Mouse (Mus musculus): ENCODE data around the gene Cdkl2.

Cdkl2 gene

DNA sequence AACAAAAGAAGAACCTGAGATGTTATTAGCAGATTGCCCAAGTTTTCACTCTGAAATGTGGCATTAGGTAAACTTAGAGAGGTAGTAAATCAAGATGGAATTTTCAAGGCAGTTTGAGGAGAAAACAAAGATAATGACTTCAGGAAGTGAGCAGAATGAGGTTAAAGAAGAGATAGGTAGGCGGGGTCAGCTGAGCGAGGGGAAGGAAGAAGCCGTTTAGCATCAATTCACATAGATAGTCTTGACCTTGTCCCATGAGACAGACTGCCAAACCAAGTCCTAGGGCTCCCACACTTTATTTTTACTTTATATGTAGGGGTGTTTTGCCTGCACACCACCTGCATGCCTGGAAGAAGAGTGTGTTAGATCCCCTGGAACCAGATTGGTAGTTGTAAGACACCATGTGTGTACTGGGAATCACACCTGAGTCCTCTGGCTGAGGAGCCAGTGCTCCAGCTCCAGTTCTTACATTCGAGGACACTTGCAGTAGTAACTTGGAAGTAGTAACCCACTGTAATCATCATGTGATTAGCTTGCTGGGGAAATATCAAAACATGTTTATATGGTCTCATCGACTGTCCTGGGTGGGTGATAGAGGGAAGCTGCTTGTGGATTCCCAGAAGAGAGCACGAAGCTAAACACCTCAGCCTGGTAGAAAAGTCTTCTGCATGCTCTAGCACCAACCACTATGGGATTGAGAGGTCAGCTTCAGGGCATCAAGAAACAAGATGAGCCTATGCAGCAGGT, 52.3 kb downstream of the Cdkl2 start:
- no peak for DNase-seq

DNA sequence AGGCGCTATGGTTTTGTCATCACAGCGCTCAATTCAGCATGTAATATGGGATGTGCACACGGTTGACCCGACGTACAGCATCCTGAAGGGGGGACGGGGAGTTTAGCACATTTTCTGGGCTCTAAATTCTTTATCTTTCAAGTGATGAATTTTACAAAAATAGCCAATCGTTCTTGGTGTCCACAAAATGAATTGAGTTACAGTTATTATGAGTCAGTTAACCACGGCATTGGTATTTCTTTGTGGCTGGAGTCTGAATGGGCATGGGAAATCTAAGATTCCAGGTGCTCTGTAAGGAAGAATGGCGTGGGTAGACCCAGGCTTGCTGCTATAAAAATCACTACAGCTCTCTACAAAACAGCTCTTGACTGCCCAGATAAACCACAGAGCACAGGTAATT, 54.4 kb downstream of the Cdkl2 start:
- no peak for DNase-seq

DNA sequence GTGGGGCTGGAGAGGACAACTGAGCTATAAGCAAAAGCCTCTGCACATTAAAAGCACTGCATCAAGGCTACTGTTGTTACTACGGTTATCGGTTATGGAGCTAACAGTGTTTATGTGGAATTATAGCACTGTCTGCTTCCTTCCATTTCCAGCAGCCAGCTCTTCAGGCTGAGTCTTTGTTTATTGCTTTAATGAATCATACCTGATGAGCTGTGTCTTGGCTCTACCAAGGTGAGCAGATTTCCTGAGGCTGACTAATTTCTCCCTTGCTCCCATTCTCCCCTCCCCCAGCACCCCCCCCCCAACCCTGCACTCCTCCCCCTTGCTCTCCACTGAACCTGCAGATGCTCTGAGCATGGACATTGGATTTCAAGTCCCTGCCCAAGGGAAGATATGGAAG, 55.9 kb downstream of the Cdkl2 start:
- DNase-seq = no peak

DNA sequence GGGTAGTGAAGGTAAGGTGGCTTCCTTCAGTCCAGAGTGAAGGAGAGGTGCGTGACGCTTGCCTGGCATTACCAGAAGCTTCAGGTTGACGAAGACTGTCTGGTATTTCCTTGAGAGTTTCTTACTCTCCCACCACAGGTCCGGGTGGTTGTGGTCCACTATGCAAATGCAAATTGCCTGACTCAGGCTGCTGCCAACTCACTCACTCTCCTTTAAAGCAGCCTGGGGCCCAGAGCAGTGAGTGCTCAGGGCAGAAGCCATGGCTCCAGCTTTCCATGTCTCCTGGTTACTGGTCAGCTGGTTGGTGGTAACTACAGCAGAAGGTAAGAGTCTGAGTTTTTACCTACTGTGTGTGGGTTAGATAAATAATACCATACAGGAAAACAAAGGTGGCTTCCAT, 56.4 kb downstream of the Cdkl2 start, which contains the start of gene Odaph:
Gene Odaph, plus strand, starts transcription at position 240 of the 400 bp plus-strand sequence.
- DNase-seq = no peak

DNA sequence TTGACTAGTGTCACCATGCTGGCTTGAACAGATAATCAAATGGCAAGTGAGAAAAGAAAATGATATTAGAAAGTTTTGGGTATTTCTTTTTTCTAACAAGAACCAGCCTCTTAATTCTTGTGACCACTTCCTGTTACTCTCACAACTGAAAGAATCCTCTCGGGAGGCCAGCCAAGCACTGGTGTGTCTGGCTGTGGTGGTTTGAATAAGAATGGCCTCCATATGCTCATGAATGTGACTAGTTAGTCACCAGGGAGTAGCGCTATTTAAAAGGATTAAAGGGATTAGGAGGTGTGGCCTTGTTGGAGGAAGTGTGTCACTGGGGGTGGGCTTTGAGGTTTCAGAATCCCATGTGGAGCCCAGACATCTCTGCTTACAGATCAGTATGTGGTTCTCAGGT, 58.0 kb downstream of the Cdkl2 start:
- DNase-seq = no peak

DNA sequence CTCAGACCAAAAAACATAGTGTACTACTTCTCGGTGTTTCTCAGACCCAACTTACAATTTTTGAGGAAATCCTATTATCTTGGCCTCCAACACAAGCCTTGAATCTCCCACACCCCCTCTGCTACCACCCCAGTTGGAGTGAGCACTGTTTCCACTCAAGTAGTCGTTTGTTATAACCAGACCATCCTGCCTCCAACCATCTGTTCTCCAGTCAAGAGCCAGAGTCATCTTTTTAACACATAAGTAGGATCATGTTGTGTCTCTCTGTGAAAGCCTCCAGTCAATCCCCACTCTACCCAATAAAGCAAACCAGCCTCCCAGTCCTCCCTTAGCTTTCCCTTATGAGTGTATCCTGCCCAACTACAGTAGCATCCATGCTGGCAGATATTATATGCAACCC, 60.2 kb downstream of the Cdkl2 start:
- no peak for DNase-seq

DNA sequence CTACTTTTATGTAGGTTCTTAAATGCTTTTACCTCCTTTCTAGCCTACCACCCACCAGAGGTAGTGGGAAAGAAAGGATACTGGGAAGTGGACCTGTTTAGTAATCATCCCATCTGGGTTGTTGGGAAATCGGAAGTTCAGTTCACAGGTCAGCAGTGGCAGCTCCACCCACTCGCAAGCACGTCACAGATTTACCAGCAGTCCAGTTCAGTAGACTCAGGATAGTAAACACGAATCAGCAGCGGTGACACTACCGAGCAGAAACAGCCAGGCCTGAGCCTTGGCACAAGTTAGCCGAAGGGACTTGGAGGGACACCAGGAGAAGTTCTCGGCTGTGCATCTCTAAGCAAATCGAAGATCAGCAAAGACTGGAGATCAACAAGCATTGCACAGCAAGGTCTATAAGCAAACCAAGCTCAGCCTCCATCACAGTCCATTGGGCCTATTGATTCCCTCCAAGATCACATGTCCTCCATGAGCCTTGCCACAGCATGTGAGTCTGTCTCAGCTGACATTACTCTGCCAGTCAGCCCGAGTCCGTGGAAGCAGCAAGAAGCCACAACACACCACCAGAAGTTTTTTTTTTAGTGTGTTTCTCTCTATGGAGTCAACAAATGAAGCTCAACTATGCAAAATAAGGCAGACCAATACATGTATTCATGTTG, 62.4 kb downstream of the Cdkl2 start:
- no peak for DNase-seq

DNA sequence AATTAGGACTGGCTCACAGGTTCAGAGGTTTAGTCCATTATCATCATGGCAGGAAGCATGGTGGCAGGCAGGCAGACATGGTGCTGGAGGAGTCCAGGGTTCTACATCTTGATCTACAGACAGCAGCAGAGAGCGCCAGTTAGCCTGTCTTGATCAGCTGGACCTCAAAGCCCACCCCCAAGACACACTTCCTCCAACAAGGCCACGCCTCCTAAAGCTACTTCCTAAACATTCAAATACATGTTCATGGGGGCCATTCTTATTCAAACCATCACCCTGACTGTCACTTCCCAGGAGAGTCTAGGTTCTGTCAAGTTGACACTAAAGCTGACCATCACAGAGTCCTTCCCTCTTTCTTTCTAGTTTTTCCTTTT, 66.3 kb downstream of the Cdkl2 start:
- no peak for DNase-seq

DNA sequence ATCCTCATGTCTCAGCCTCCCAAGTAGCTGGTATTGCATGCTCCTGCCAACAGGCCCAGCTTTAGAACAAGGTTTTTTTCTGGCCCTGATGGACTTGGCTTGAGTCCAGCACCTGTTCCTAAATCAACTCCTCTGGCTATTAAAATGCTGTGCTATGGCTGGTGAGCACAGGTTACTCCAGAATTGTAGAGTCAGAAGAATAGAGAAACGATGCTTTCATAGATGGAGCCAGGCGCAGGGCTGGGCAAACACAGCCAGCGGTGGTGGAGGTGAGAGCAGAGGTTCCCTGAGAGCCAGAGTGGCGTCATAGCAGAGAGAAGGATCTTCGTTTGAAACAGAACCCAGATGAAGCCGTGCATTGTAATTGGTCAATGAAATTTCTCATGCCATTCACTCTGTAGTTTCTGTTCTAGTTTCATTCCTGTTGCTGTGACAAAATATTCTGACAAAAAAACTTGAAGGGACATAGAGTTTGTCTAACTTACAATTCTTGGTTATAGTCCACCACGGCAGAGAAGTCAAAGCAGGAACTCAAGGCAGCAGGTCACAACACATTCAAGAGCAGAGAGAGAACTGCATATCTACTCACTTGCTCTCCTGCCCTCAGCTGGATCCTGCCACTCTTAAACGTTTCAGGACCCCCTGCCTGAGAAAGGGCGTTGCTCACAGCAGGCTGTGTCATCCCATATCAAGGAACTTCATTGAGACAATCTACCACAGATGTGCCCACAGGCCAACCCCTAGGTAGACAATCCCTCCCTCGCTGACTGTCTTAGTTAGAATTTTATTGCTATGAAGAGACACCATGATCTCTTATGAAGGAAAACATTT, 66.9 kb downstream of the Cdkl2 start:
- DNase-seq = no peak

DNA sequence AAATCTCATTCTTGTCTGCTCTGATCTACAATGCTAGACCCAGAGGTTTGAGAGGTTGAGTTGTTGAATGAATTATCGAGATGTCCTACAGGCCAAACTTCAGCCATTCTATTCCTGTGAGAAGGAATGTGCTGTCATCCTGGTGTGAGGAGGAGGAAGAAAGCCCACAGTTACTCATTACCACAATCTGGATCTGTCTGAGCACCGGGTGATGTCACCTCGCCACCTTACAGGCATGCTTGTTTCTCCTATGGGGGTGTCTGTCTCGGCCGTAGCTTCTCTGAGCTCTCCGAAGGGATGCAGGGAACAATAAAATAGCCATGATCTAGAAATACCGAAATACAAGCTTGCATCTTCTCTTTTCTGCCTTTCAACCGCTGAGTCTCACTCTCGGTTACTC, 67.9 kb downstream of the Cdkl2 start:
- no peak for DNase-seq

DNA sequence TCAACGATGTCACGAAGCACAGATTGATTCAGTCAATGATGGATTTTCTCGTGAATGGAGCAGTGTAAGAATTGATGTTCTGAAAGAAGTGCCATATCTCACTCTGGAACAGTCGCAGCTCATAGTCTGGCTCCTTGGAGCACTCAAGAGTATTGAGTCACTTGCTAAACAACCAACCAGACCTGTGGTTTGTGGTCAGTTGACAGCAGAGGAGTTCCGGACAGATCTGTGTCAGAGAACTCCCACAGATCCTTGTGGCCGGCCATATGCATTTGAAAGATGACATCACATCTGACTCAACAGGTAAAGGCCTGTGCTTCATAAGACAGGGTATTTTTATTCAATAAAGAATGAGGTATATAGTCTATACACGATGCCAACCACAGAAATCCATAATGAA, 69.7 kb downstream of the Cdkl2 start:
- no peak for DNase-seq

DNA sequence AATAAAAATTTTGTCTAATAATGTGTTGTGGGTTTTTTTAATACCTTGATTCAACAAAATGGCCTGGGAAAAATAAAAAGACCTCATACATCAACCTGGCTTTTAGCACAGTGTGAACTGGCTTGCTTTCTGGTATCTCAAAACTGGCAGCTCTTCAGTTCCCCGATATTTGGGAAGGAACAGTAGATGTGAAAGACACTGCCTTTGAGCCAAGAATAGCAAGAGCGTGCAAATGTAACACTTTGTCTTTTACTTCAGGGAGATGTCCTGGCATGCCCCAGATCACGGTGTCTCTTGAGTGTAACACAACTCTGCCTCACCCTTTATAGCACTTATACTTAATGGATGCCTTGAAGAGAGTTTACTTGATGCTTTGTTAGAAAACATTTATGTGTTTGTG, 71.6 kb downstream of the Cdkl2 start:
- DNase-seq = no peak

DNA sequence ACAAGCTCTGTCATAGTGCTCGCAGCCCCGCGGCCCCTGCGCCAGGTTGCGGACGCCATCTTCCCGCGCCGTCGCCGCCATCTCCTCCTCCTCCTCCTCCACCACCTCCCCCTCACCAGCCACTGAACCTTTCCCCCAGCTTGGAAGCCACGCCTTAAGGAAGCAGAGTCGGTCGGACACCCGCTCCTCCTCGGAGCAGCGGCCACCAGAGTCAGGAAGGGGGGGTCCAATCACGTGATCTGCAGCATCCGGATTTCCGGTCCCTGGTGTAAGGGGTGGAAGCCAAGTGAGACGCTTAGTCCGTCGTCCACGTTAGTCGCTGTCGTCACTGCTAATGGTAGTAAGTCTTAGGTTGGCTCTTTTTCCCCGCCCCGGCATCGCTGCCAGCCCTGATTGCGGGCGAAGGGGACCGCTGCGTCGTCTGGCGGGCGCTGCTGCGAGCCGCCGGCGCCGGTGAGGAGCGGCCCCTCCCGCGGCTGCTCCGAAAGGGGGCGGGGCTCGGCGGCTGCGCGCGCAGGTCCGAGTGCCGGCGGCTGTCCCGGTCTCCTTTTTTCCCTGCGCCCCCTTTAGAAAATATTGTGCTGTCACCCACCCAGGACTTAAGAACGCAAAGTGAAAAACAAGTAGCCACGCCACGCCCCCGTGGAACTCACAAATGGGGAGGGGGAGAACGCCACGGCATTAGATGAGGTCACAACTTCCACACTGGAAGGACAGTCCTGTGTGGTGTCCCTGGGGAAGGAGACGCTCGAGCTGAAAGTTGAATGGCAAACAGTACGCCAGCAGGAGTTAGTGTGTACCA, 80.8 kb downstream of the Cdkl2 start, which contains the start of gene Rchy1:
Gene Rchy1, minus strand, starts transcription at position 430 of the 802 bp plus-strand sequence.
- DNase-seq = peak; percentile 97

DNA sequence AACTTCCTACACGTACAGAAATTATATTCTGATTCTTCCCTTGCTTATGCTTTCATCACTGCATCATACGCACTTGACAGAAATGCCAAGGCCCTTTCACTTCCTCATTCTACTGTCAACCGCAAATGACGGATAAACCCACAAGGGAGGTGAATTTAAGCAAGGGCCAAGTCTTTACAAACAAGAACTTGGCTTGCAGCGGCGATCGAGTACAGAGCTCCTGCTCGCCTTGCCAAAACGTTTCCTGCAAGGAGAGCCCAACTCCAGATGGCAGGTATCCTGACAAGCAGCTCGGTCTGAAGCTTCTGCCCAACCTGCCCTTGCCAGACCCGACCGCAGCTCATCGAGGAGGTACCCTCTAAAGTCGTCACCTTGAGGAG, 81.4 kb downstream of the Cdkl2 start:
- no peak for DNase-seq

DNA sequence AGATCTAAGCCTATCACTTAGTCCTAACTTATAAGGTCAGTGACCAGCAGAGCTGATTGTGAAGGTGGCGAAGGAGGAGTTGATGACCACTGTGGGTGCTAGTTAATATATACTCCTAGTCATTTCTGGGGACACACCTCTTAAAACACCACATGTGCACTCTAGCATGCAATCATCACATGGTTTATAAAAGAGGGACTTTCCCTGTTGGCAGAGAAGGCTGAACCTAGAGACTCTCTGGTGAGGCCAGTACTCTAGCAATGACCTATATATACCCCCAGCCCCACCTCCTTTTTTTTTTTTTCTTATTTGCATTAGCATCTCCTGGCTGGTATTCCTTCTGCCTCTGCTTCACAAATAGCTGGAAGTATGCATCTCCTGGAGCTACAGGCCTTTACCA, 82.3 kb downstream of the Cdkl2 start:
- no peak for DNase-seq

DNA sequence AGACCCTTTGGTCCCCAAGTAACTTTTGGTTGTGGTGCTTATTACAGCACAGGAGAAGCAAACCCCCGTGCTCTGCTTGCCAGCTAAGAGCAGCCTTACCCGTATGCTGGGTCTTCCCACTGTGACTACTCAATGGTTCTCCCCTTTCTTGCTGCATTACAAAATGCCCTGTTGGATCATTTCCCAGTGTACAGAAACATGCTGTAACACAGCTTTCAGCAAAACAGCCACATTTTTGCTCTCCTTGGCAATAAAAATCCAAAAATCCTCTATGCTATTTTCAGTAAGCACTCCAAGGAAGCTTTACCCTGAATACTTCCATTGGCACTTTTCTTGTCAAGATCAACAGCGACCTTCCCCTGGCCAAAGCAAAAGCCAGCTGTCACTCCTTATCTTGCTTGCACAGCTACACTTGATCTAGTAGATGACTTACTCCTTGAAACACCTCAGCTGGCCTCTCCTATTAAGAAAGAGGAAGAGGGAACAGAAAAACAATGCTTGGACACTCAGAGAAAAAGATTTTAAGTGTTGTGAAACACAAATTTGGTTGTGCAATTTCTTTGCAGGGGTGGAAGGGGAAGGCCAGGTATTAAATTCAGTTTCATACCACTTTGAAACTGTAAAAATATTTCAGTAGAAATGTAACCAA, 83.0 kb downstream of the Cdkl2 start:
- no peak for DNase-seq

DNA sequence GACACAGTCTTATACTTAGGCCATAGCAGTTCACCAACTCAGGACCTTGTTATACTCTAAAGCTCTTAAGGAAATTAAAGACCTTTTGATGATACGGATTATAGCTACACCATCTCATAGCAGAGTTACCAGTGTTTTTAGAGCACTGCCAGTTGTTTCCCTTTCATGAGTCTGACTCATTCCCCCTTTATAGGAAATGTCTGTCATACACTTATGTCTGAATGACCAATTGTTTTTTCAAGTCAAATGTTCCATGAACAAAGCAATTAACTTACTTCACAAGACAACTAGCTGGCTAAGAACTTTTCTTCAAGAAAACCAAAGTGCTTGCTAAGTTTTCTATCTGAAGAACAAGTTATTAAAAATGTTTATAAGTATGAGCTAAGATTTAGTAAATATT, 83.7 kb downstream of the Cdkl2 start:
- no peak for DNase-seq

DNA sequence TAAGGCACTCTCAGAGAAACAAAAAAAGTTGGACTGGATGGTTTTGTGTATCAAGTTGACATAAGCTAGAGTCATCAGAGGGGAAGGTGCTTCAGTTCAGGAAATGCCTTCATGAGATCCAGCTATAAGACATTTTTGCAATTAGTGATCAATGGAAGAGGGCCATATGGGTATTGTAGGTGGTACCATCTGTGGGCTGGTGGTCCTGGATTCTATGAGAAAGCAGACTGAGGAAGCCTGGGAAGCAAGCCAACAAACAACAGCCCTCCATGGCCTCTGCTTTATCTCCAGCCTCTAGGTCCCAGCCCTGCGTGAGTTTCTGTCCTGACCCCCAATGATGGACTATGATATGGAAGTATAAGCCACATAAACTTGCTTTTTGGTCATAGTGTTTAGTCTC, 84.6 kb downstream of the Cdkl2 start:
- peak in 1 of 2 experiments; percentile 45 for DNase-seq

DNA sequence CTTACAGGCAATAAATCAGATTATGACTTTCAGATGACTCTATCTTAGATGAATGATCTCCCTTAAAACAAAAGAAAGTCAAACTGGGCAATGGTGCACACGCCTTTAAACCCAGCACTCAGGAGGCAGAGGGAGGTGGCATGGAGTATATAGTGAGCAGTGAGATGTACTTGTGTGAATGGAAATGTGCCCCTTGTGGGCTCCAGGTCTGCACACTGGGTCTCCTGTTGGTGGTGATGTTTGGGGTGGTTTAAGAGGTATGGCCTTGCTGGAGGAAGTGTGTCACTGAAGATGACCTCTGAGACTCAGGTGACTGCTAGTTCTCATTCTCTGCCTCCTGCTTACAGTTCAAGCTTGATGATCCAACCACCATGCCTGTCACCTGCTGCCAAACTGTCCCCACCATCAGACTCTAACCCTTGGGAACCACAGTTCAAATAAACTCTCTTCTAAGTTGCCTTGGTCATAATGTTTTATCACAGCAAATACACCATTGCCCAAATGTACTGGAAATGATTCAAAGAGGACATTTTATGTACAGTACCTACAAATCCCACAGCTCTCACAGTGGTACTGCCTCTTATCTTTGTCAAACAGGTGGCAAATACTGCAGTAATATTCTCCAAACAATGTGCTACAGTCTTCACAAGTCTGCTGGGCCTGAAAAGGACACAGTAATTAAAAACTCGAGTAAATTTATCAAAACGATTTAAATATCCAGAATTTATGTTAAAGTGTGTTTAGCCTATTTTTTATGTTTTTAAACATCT, 86.5 kb downstream of the Cdkl2 start:
- no peak for DNase-seq

Data from cerebellum, postnatal 10 days (tissue).